13 mouse cellular contexts compared by ENCODE assay signal in the genomic region with DNA sequence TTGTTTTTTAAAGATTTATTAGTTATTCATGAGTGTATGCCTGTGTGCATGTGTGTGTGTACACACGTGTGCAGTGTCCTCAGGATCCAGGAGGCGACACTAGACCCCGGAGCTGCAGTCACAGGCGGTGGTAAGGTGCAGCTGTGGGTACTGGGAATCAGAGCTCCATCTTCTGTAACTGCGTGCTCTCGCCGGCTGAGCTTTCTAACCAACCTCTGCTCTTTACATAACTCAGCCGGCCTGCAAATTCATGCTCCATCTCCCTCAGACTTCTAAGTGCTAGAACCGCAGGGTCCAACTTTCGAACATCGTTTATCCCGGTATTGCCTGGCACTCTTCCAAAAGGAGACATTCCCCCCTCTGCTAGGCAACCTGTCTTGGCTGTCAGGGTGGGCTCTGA. TPM values are rescaled to one million over a fixed set of nuclear protein-coding genes. Genes with fewer than 3 reads are reported as not detected.
A peak's percentile ranks its signal among the peaks of the same experiment; 100 is the strongest.
DNase-seq lines count a peak whose midpoint lies in the region; ATAC-seq and TF ChIP-seq lines count a peak whose summit lies in the region.
"Had no signal": no experiment of that assay in that cellular context is flagged by ENCODE, and none has a peak within 500 bp of the region (broad histone marks: within the 10 kb centered on the region; RNA-seq: fewer than 3 reads in every experiment).

No protein-coding gene starts in this region.

- no peak overlapping the region for H3K9ac ChIP-seq in forebrain, postnatal 0 days
- H3K9ac ChIP-seq in forebrain, embryonic 12.5 days, result no peak overlapping the region
- H3K9ac ChIP-seq in liver, embryonic 11.5 days (ENCODE audit: low read depth, low read length), result no peak overlapping the region
- H3K9ac ChIP-seq in liver, postnatal 0 days (replicated peaks), result no peak overlapping the region
- H3K9ac ChIP-seq in limb, embryonic 13.5 days, result no peak overlapping the region
- H3K9ac ChIP-seq: neural tube, embryonic 12.5 days had no signal

- no peak for DNase-seq in forebrain, postnatal 0 days
- DNase-seq in liver, embryonic 11.5 days (ENCODE audit: low spot score), result no peak
- DNase-seq in liver, postnatal 0 days, result no peak
- peak; percentile 54 for DNase-seq in brain, adult 2 months (ENCODE audit: low read depth, low spot score)
- no peak for DNase-seq in frontal cortex, postnatal 25 days (ENCODE audit: low spot score in 2 of 2)
- no peak for DNase-seq in B cell, adult 2 months
- DNase-seq: gastrocnemius, postnatal 10 days; kidney, adult 9 months; right cerebral cortex, adult 18-20 months had no signal

- H3K27ac ChIP-seq in forebrain, postnatal 0 days (ENCODE audit: low read depth, low read length), result no peak overlapping the region
- H3K27ac ChIP-seq in forebrain, embryonic 12.5 days, result no peak overlapping the region
- no peak overlapping the region for H3K27ac ChIP-seq in liver, embryonic 11.5 days (ENCODE audit: low read depth, low read length)
- H3K27ac ChIP-seq in liver, postnatal 0 days (ENCODE audit: low read depth), result no peak overlapping the region
- H3K27ac ChIP-seq in limb, embryonic 13.5 days, result peak overlapping the region; percentile 93; the same call in 1 of the 2 replicates
- H3K27ac ChIP-seq: neural tube, embryonic 12.5 days had no signal

- no peak for TF ChIP-seq EP300 in liver, postnatal 0 days (IDR thresholded peaks at IDR 0.05; ENCODE audit: low read depth)

- no peak for ATAC-seq in forebrain, postnatal 0 days
- no peak for ATAC-seq in forebrain, embryonic 12.5 days (ENCODE audit: low FRiP score)
- no peak for ATAC-seq in liver, embryonic 11.5 days (replicated peaks; ENCODE audit: low FRiP score)
- no peak for ATAC-seq in liver, postnatal 0 days
- ATAC-seq in limb, embryonic 13.5 days (ENCODE audit: low FRiP score, low read depth), result no peak

- 0 out of 2 replicates have a peak, but pooled peaks cover 3% of the 10 kb centered on the region for H3K4me1 ChIP-seq in forebrain, postnatal 0 days (ENCODE audit: insufficient read depth)
- peaks cover 13% of the 10 kb centered on the region for H3K4me1 ChIP-seq in forebrain, embryonic 12.5 days
- no peaks in the 10 kb centered on the region for H3K4me1 ChIP-seq in liver, embryonic 11.5 days (replicated peaks; ENCODE audit: control insufficient read depth, insufficient read depth, low read length)
- no peaks in the 10 kb centered on the region for H3K4me1 ChIP-seq in liver, postnatal 0 days (ENCODE audit: insufficient read depth)
- peaks cover 25% of the 10 kb centered on the region for H3K4me1 ChIP-seq in limb, embryonic 13.5 days

- H3K27me3 ChIP-seq in forebrain, postnatal 0 days (ENCODE audit: insufficient read depth, low read length), result no peaks in the 10 kb centered on the region
- peaks cover 8% of the 10 kb centered on the region; the same call in 1 of the 2 replicates for H3K27me3 ChIP-seq in forebrain, embryonic 12.5 days
- no peaks in the 10 kb centered on the region for H3K27me3 ChIP-seq in liver, embryonic 11.5 days (replicated peaks; ENCODE audit: control insufficient read depth, insufficient read depth, low read length)
- no peaks in the 10 kb centered on the region for H3K27me3 ChIP-seq in liver, postnatal 0 days (ENCODE audit: insufficient read depth, low read length)
- H3K27me3 ChIP-seq in limb, embryonic 13.5 days, result 0 out of 2 replicates have a peak, but pooled peaks cover 4% of the 10 kb centered on the region
- H3K27me3 ChIP-seq: neural tube, embryonic 12.5 days had no signal

- no peak overlapping the region for H3K4me3 ChIP-seq in forebrain, postnatal 0 days (ENCODE audit: low read depth, low read length)
- H3K4me3 ChIP-seq in forebrain, embryonic 12.5 days (replicated peaks), result no peak overlapping the region
- no peak overlapping the region for H3K4me3 ChIP-seq in liver, embryonic 11.5 days (ENCODE audit: low read depth, low read length)
- no peak overlapping the region for H3K4me3 ChIP-seq in liver, postnatal 0 days (ENCODE audit: low read depth, low read length)
- H3K4me3 ChIP-seq in limb, embryonic 13.5 days, result no peak overlapping the region; the same call in 1 of the 2 replicates

- H3K36me3 ChIP-seq in forebrain, postnatal 0 days (ENCODE audit: insufficient read depth), result no peaks in the 10 kb centered on the region
- no peaks in the 10 kb centered on the region for H3K36me3 ChIP-seq in forebrain, embryonic 12.5 days (replicated peaks)
- H3K36me3 ChIP-seq in liver, embryonic 11.5 days (ENCODE audit: control insufficient read depth, insufficient read depth, low read length), result no peaks in the 10 kb centered on the region
- H3K36me3 ChIP-seq in liver, postnatal 0 days (replicated peaks; ENCODE audit: insufficient read depth, low read length), result no peaks in the 10 kb centered on the region
- no peaks in the 10 kb centered on the region for H3K36me3 ChIP-seq in limb, embryonic 13.5 days
- H3K36me3 ChIP-seq: forebrain, embryonic 10.5 days; neural tube, embryonic 12.5 days had no signal

- no peaks in the 10 kb centered on the region for H3K9me3 ChIP-seq in forebrain, postnatal 0 days (ENCODE audit: low read length)
- peaks cover 4% of the 10 kb centered on the region; the same call in 1 of the 2 replicates for H3K9me3 ChIP-seq in forebrain, embryonic 12.5 days
- H3K9me3 ChIP-seq in liver, embryonic 11.5 days (ENCODE audit: control insufficient read depth, low read length), result peaks cover 4% of the 10 kb centered on the region; the same call in 1 of the 2 replicates
- H3K9me3 ChIP-seq in liver, postnatal 0 days (ENCODE audit: low read length), result peaks cover 6% of the 10 kb centered on the region; the same call in 1 of the 2 replicates
- H3K9me3 ChIP-seq in limb, embryonic 13.5 days, result peaks cover 10% of the 10 kb centered on the region; the same call in 1 of the 2 replicates

- TF ChIP-seq CTCF in forebrain, postnatal 0 days (IDR thresholded peaks at IDR 0.05; ENCODE audit: low read depth), result no peak
- no peak for TF ChIP-seq CTCF in liver, postnatal 0 days (IDR thresholded peaks at IDR 0.05; ENCODE audit: low read depth)

- H3K4me2 ChIP-seq in forebrain, postnatal 0 days (ENCODE audit: low read depth), result 0 out of 2 replicates have a peak overlapping the region, but pooled peaks have one; percentile 11
- no peak overlapping the region for H3K4me2 ChIP-seq in forebrain, embryonic 12.5 days
- peak overlapping the region; percentile 40; the same call in 1 of the 2 replicates for H3K4me2 ChIP-seq in liver, embryonic 11.5 days
- H3K4me2 ChIP-seq in liver, postnatal 0 days (ENCODE audit: low read depth, low read length), result no peak overlapping the region
- H3K4me2 ChIP-seq in limb, embryonic 13.5 days (replicated peaks), result peak overlapping the region; percentile 61

- 65% methylated on average over 12 of the region's 12 CpGs for WGBS in forebrain, postnatal 0 days
- WGBS in forebrain, embryonic 12.5 days, result 80% methylated on average over 12 of the region's 12 CpGs
- WGBS in liver, embryonic 11.5 days, result 84% methylated on average over 12 of the region's 12 CpGs
- WGBS in liver, postnatal 0 days (ENCODE audit: insufficient replicate concordance), result 78% methylated on average over 12 of the region's 12 CpGs
- WGBS in limb, embryonic 13.5 days, result 66% methylated on average over 12 of the region's 12 CpGs

RNA-seq across cellular contexts. Expression of gene Sept9, which starts 24.0 kb away (rescaled TPM):
- 99.3 and 112 TPM in 2 replicates for total RNA-seq in forebrain, postnatal 0 days (2014; rRNA removed)
- 99.7 and 112 TPM in 2 replicates for polyA plus RNA-seq in forebrain, postnatal 0 days (2015; fragmentation: Nextera tagmentation; extraction: Ambion mirVana)
- polyA plus RNA-seq in forebrain, embryonic 12.5 days (2016; fragmentation: Nextera tagmentation; extraction: Ambion mirVana), result 180 and 192 TPM in 2 replicates
- 111 and 117 TPM in 2 replicates for polyA plus RNA-seq in liver, embryonic 11.5 days (2014; fragmentation: Nextera tagmentation; extraction: Ambion mirVana)
- polyA plus RNA-seq in liver, postnatal 0 days (2015; fragmentation: Nextera tagmentation; extraction: Ambion mirVana), result 30.8 and 34.5 TPM in 2 replicates
- 170 and 179 TPM in 2 replicates for polyA plus RNA-seq in limb, embryonic 13.5 days (2015; fragmentation: Nextera tagmentation; extraction: Ambion mirVana)

Comparison
In these comparisons a context has a peak if more than half of its experiments do, and no peak if none do; other contexts are left out.
1. H3K4me2 ChIP-seq: peak in forebrain, postnatal 0 days (single experiment), liver, embryonic 11.5 days (single experiment) and limb, embryonic 13.5 days (single experiment); none in forebrain, embryonic 12.5 days (single experiment) and liver, postnatal 0 days (single experiment).